Mouse (Mus musculus): ENCODE data around the gene Sgsm2.

GRCm38 (mm10) chr11:74919249-74919648 lies 22.4 kb upstream of the Sgsm2 start:
- TF ChIP-seq CTCF (IDR thresholded peaks at IDR 0.05; ENCODE audit: low read depth) (no peak), EP300 (IDR thresholded peaks at IDR 0.05; ENCODE audit: low read depth) (no peak)

Measured in liver, embryonic 14.5 days (tissue).